Mouse (Mus musculus): ENCODE data around the gene Aldh9a1. TPM values are rescaled to one million over a fixed set of nuclear protein-coding genes. Genes with fewer than 3 reads are reported as not detected.
A peak's percentile ranks its signal among the peaks of the same experiment; 100 is the strongest.

Gene Aldh9a1
- polyA plus RNA-seq, 1 experiment from 2014 or later: 35.7 TPM

- H3K4me2 ChIP-seq: peak overlapping the region; percentile 23
- no peaks in the 10 kb centered on the region for H3K9me3 ChIP-seq (replicated peaks; ENCODE audit: control insufficient read depth, low read length)
- H3K36me3 ChIP-seq (ENCODE audit: control insufficient read depth, insufficient read depth, low read length): no peaks in the 10 kb centered on the region
- WGBS (ENCODE audit: insufficient replicate concordance): 68% methylated on average over 5 of the region's 5 CpGs
- no peak overlapping the region for H3K4me3 ChIP-seq (ENCODE audit: low read depth, low read length)
- no peak overlapping the region; the same call in 1 of the 2 replicates for H3K27ac ChIP-seq (ENCODE audit: low read depth, low read length)
- no peak overlapping the region; the same call in 1 of the 2 replicates for H3K9ac ChIP-seq (ENCODE audit: low read depth, low read length)
- no peak for ATAC-seq (replicated peaks; ENCODE audit: insufficient number of reproducible peaks, low FRiP score, low TSS enrichment)
- H3K27me3 ChIP-seq (ENCODE audit: control insufficient read depth, insufficient read depth, low read length): no peaks in the 10 kb centered on the region
- peaks cover 9% of the 10 kb centered on the region; the same call in 1 of the 2 replicates for H3K4me1 ChIP-seq (ENCODE audit: control insufficient read depth, insufficient read depth, low read length)
These were observed 33.4 kb downstream of the Aldh9a1 start for GRCm38 (mm10) chr1:167383178-167383577.

GRCm38 (mm10) chr1:167384156-167384555 is 34.4 kb downstream of the Aldh9a1 start:
- Histone ChIP-seq H3K9ac (ENCODE audit: low read depth, low read length) (no peak overlapping the region), H3K27ac (ENCODE audit: low read depth, low read length) (peak overlapping the region; percentile 83), H3K4me2 (peak overlapping the region; percentile 24; the same call in 1 of the 2 replicates), H3K4me1 (ENCODE audit: control insufficient read depth, insufficient read depth, low read length) (peaks cover 9% of the 10 kb centered on the region; the same call in 1 of the 2 replicates), H3K4me3 (ENCODE audit: low read depth, low read length) (no peak overlapping the region), H3K27me3 (ENCODE audit: control insufficient read depth, insufficient read depth, low read length) (no peaks in the 10 kb centered on the region), H3K9me3 (replicated peaks; ENCODE audit: control insufficient read depth, low read length) (no peaks in the 10 kb centered on the region), H3K36me3 (ENCODE audit: control insufficient read depth, insufficient read depth, low read length) (no peaks in the 10 kb centered on the region)
- WGBS (ENCODE audit: insufficient replicate concordance): 57% methylated on average over 3 of the region's 3 CpGs
- peak; percentile 93 for ATAC-seq (replicated peaks; ENCODE audit: insufficient number of reproducible peaks, low FRiP score, low TSS enrichment)

- peak overlapping the region; percentile 83; the same call in 1 of the 2 replicates for H3K27ac ChIP-seq (ENCODE audit: low read depth, low read length)
- WGBS (ENCODE audit: insufficient replicate concordance): 91% methylated on average over 2 of the region's 2 CpGs
These were observed 35.4 kb downstream of the Aldh9a1 start for GRCm38 (mm10) chr1:167385211-167385610.

GRCm38 (mm10) chr1:167385636-167386035 is 35.8 kb downstream of the Aldh9a1 start:
- Histone ChIP-seq H3K4me1 (ENCODE audit: control insufficient read depth, insufficient read depth, low read length) (peaks cover 9% of the 10 kb centered on the region; the same call in 1 of the 2 replicates), H3K4me2 (peak overlapping the region; percentile 14), H3K4me3 (ENCODE audit: low read depth, low read length) (no peak overlapping the region), H3K27me3 (ENCODE audit: control insufficient read depth, insufficient read depth, low read length) (no peaks in the 10 kb centered on the region), H3K27ac (ENCODE audit: low read depth, low read length) (peak overlapping the region; percentile 59; the same call in 1 of the 2 replicates), H3K36me3 (ENCODE audit: control insufficient read depth, insufficient read depth, low read length) (no peaks in the 10 kb centered on the region), H3K9me3 (replicated peaks; ENCODE audit: control insufficient read depth, low read length) (no peaks in the 10 kb centered on the region), H3K9ac (ENCODE audit: low read depth, low read length) (no peak overlapping the region)
- no peak for ATAC-seq (replicated peaks; ENCODE audit: insufficient number of reproducible peaks, low FRiP score, low TSS enrichment)
- 68% methylated on average over 5 of the region's 5 CpGs for WGBS (ENCODE audit: insufficient replicate concordance)

More at GRCm38 (mm10) chr1:167385211-167385610, 35.4 kb downstream of the Aldh9a1 start:
- Histone ChIP-seq H3K27me3 (ENCODE audit: control insufficient read depth, insufficient read depth, low read length) (no peaks in the 10 kb centered on the region), H3K9me3 (replicated peaks; ENCODE audit: control insufficient read depth, low read length) (no peaks in the 10 kb centered on the region), H3K9ac (ENCODE audit: low read depth, low read length) (no peak overlapping the region), H3K36me3 (ENCODE audit: control insufficient read depth, insufficient read depth, low read length) (no peaks in the 10 kb centered on the region), H3K4me2 (peak overlapping the region; percentile 14; the same call in 1 of the 2 replicates), H3K4me3 (ENCODE audit: low read depth, low read length) (no peak overlapping the region), H3K4me1 (ENCODE audit: control insufficient read depth, insufficient read depth, low read length) (peaks cover 9% of the 10 kb centered on the region; the same call in 1 of the 2 replicates)
- no peak for ATAC-seq (replicated peaks; ENCODE audit: insufficient number of reproducible peaks, low FRiP score, low TSS enrichment)

- H3K36me3 ChIP-seq (ENCODE audit: control insufficient read depth, insufficient read depth, low read length): no peaks in the 10 kb centered on the region
- H3K4me1 ChIP-seq (ENCODE audit: control insufficient read depth, insufficient read depth, low read length): peaks cover 9% of the 10 kb centered on the region; the same call in 1 of the 2 replicates
- no peak overlapping the region for H3K4me3 ChIP-seq (ENCODE audit: low read depth, low read length)
- no peak overlapping the region for H3K27ac ChIP-seq (ENCODE audit: low read depth, low read length)
- no peak overlapping the region for H3K4me2 ChIP-seq
- no peaks in the 10 kb centered on the region for H3K27me3 ChIP-seq (ENCODE audit: control insufficient read depth, insufficient read depth, low read length)
- WGBS (ENCODE audit: insufficient replicate concordance): 65% methylated on average over 2 of the region's 2 CpGs
- no peaks in the 10 kb centered on the region for H3K9me3 ChIP-seq (replicated peaks; ENCODE audit: control insufficient read depth, low read length)
- no peak overlapping the region for H3K9ac ChIP-seq (ENCODE audit: low read depth, low read length)
- ATAC-seq (replicated peaks; ENCODE audit: insufficient number of reproducible peaks, low FRiP score, low TSS enrichment): no peak
These were observed 36.7 kb downstream of the Aldh9a1 start for GRCm38 (mm10) chr1:167386466-167386865.

GRCm38 (mm10) chr1:167387310-167387709 is 37.5 kb downstream of the Aldh9a1 start:
- ATAC-seq (replicated peaks; ENCODE audit: insufficient number of reproducible peaks, low FRiP score, low TSS enrichment): no peak
- Histone ChIP-seq H3K9ac (ENCODE audit: low read depth, low read length) (peak overlapping the region; percentile 28; the same call in 1 of the 2 replicates), H3K4me1 (ENCODE audit: control insufficient read depth, insufficient read depth, low read length) (peaks cover 9% of the 10 kb centered on the region; the same call in 1 of the 2 replicates), H3K4me2 (no peak overlapping the region; the same call in 1 of the 2 replicates), H3K9me3 (replicated peaks; ENCODE audit: control insufficient read depth, low read length) (no peaks in the 10 kb centered on the region), H3K27ac (ENCODE audit: low read depth, low read length) (no peak overlapping the region), H3K27me3 (ENCODE audit: control insufficient read depth, insufficient read depth, low read length) (no peaks in the 10 kb centered on the region), H3K36me3 (ENCODE audit: control insufficient read depth, insufficient read depth, low read length) (no peaks in the 10 kb centered on the region), H3K4me3 (ENCODE audit: low read depth, low read length) (no peak overlapping the region)
- 57% methylated on average over 2 of the region's 2 CpGs for WGBS (ENCODE audit: insufficient replicate concordance)

- Histone ChIP-seq H3K36me3 (ENCODE audit: control insufficient read depth, insufficient read depth, low read length) (no peaks in the 10 kb centered on the region), H3K9ac (ENCODE audit: low read depth, low read length) (no peak overlapping the region), H3K27me3 (ENCODE audit: control insufficient read depth, insufficient read depth, low read length) (no peaks in the 10 kb centered on the region), H3K4me1 (ENCODE audit: control insufficient read depth, insufficient read depth, low read length) (peaks cover 9% of the 10 kb centered on the region; the same call in 1 of the 2 replicates), H3K4me2 (peak overlapping the region; percentile 40), H3K27ac (ENCODE audit: low read depth, low read length) (no peak overlapping the region), H3K9me3 (replicated peaks; ENCODE audit: control insufficient read depth, low read length) (no peaks in the 10 kb centered on the region), H3K4me3 (ENCODE audit: low read depth, low read length) (no peak overlapping the region)
- WGBS (ENCODE audit: insufficient replicate concordance): 67% methylated on average over 3 of the region's 3 CpGs
- no peak for ATAC-seq (replicated peaks; ENCODE audit: insufficient number of reproducible peaks, low FRiP score, low TSS enrichment)
These were observed 38.0 kb downstream of the Aldh9a1 start for GRCm38 (mm10) chr1:167387796-167388195.

GRCm38 (mm10) chr1:167388571-167388970 is 38.8 kb downstream of the Aldh9a1 start:
- H3K36me3 ChIP-seq (ENCODE audit: control insufficient read depth, insufficient read depth, low read length): no peaks in the 10 kb centered on the region
- no peak overlapping the region for H3K4me3 ChIP-seq (ENCODE audit: low read depth, low read length)
- WGBS (ENCODE audit: insufficient replicate concordance): 71% methylated on average over 6 of the region's 6 CpGs
- H3K9me3 ChIP-seq (replicated peaks; ENCODE audit: control insufficient read depth, low read length): no peaks in the 10 kb centered on the region
- H3K4me1 ChIP-seq (ENCODE audit: control insufficient read depth, insufficient read depth, low read length): peaks cover 9% of the 10 kb centered on the region; the same call in 1 of the 2 replicates
- H3K27me3 ChIP-seq (ENCODE audit: control insufficient read depth, insufficient read depth, low read length): no peaks in the 10 kb centered on the region
- no peak for ATAC-seq (replicated peaks; ENCODE audit: insufficient number of reproducible peaks, low FRiP score, low TSS enrichment)
- H3K9ac ChIP-seq (ENCODE audit: low read depth, low read length): no peak overlapping the region
- H3K27ac ChIP-seq (ENCODE audit: low read depth, low read length): no peak overlapping the region
- peak overlapping the region; percentile 40 for H3K4me2 ChIP-seq

- Histone ChIP-seq H3K9me3 (replicated peaks; ENCODE audit: control insufficient read depth, low read length) (no peaks in the 10 kb centered on the region), H3K27ac (ENCODE audit: low read depth, low read length) (no peak overlapping the region), H3K4me3 (ENCODE audit: low read depth, low read length) (no peak overlapping the region), H3K4me1 (ENCODE audit: control insufficient read depth, insufficient read depth, low read length) (peaks cover 8% of the 10 kb centered on the region; the same call in 1 of the 2 replicates), H3K9ac (ENCODE audit: low read depth, low read length) (no peak overlapping the region), H3K36me3 (ENCODE audit: control insufficient read depth, insufficient read depth, low read length) (no peaks in the 10 kb centered on the region), H3K4me2 (peak overlapping the region; percentile 24), H3K27me3 (ENCODE audit: control insufficient read depth, insufficient read depth, low read length) (no peaks in the 10 kb centered on the region)
- no peak for ATAC-seq (replicated peaks; ENCODE audit: insufficient number of reproducible peaks, low FRiP score, low TSS enrichment)
- 80% methylated on average over 7 of the region's 7 CpGs for WGBS (ENCODE audit: insufficient replicate concordance)
These were observed 39.8 kb downstream of the Aldh9a1 start for GRCm38 (mm10) chr1:167389584-167389983.

Measured in heart, embryonic 11.5 days (tissue).